ENCODE assay signal across 24 mouse cellular contexts in the genomic region with DNA sequence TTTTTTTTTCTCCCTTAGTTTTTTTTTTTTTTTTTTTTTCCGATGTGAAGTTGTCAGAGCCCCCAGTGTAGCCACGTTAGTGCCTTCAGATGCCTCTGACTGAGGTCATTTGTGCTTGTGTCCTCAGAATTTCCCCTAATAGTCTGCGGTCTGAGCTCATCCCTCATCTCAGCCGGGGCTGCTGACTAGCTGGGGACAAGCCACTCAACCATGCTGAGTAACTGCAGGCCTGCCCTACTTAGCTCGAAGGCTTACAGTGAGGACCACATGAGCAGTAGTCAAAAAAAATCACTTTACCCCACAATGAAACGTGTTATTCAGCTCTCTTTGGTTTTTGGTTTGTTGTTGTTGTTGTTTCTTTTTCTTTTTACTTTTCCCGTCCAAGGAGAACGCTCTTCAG.
"Had no signal": no experiment of that assay in that cellular context is flagged by ENCODE, and none has a peak within 500 bp of the region (broad histone marks: within the 10 kb centered on the region; RNA-seq: fewer than 3 reads in every experiment).

No protein-coding gene starts in this region.

- H3K36me3 ChIP-seq: limb, embryonic 10.5 days; limb, embryonic 13.5 days; liver, embryonic 12.5 days; liver, embryonic 15.5 days; lung, embryonic 15.5 days; midbrain, embryonic 10.5 days; midbrain, embryonic 15.5 days; neural tube, embryonic 12.5 days; neural tube, embryonic 15.5 days had no signal

- H3K4me1 ChIP-seq: limb, embryonic 10.5 days; limb, embryonic 13.5 days; liver, embryonic 12.5 days; liver, embryonic 15.5 days; lung, embryonic 15.5 days; megakaryocyte, embryonic 14.5 days; midbrain, embryonic 10.5 days; neural tube, embryonic 12.5 days; neural tube, embryonic 15.5 days had no signal

- H3K4me3 ChIP-seq: layer of hippocampus, adult 2 months; limb, embryonic 10.5 days; limb, embryonic 13.5 days; liver, embryonic 12.5 days; liver, embryonic 15.5 days; lung, embryonic 15.5 days; megakaryocyte, embryonic 14.5 days; midbrain, embryonic 10.5 days; midbrain, embryonic 15.5 days; neural tube, embryonic 12.5 days; neural tube, embryonic 15.5 days had no signal

- H3K27ac ChIP-seq: kidney, postnatal 0 days; layer of hippocampus, adult 2 months; limb, embryonic 10.5 days; limb, embryonic 13.5 days; liver, embryonic 12.5 days; liver, embryonic 15.5 days; lung, embryonic 15.5 days; midbrain, embryonic 15.5 days; neural tube, embryonic 12.5 days; neural tube, embryonic 15.5 days; stomach, postnatal 0 days had no signal

- H3K9ac ChIP-seq: limb, embryonic 13.5 days; liver, embryonic 12.5 days; liver, embryonic 15.5 days; lung, embryonic 15.5 days; midbrain, embryonic 15.5 days; neural tube, embryonic 12.5 days; neural tube, embryonic 15.5 days had no signal

- H3K9me3 ChIP-seq: limb, embryonic 10.5 days; limb, embryonic 13.5 days; liver, embryonic 12.5 days; liver, embryonic 15.5 days; lung, embryonic 15.5 days; megakaryocyte, embryonic 14.5 days; midbrain, embryonic 10.5 days; midbrain, embryonic 15.5 days; neural tube, embryonic 12.5 days; neural tube, embryonic 15.5 days had no signal

- H3K27me3 ChIP-seq: limb, embryonic 13.5 days; liver, embryonic 12.5 days; liver, embryonic 15.5 days; lung, embryonic 15.5 days; midbrain, embryonic 15.5 days; neural tube, embryonic 12.5 days; neural tube, embryonic 15.5 days had no signal

- H3K4me2 ChIP-seq: limb, embryonic 13.5 days; liver, embryonic 12.5 days; liver, embryonic 15.5 days; lung, embryonic 15.5 days; midbrain, embryonic 15.5 days; neural tube, embryonic 12.5 days; neural tube, embryonic 15.5 days had no signal

- DNase-seq: kidney, postnatal 25 days; layer of hippocampus, adult 9-11 months; liver; lung, adult 18-20 months; lung, postnatal 10 days; lung, postnatal 36 days; right cerebral cortex, postnatal 14 days; right cerebral cortex, postnatal 4 days; thymus, adult 2 months; thymus, postnatal 14 days; thymus, postnatal 4 days had no signal
